Mouse (Mus musculus) adrenal gland, postnatal 10 days (tissue): Measurements from ENCODE around the gene Ankrd11. TPM values are rescaled to one million over a fixed set of nuclear protein-coding genes. Genes with fewer than 3 reads are reported as not detected.

Source experiments
- DNase-seq: peaks from one replicate; pipeline ENCODE4 v3.0.0; 2021; ENCODE audit warnings: mixed read lengths
- total RNA-seq, 2 experiments: library from RNA; stranded (reverse); gene quantifications; 2 replicates each; pipeline ENCODE4 v1.2.3; 2021

The Ankrd11 gene
- total RNA-seq, 2 experiments from 2014 or later: 73.9 to 103 TPM

GRCm38 (mm10) chr8:122924091-122924490 is 118.0 kb downstream of the Ankrd11 start:
- no peak for DNase-seq

- no peak for DNase-seq
These were observed 118.5 kb downstream of the Ankrd11 start for GRCm38 (mm10) chr8:122923431-122924090.

GRCm38 (mm10) chr8:122922945-122923344 is 119.1 kb downstream of the Ankrd11 start:
- no peak for DNase-seq

GRCm38 (mm10) chr8:122920890-122921289 is 121.2 kb downstream of the Ankrd11 start:
- no peak for DNase-seq

GRCm38 (mm10) chr8:122918438-122919107 is 123.5 kb downstream of the Ankrd11 start:
- DNase-seq: no peak

- DNase-seq: no peak
These were observed 124.3 kb downstream of the Ankrd11 start for GRCm38 (mm10) chr8:122917531-122918392.

GRCm38 (mm10) chr8:122916766-122917165 is 125.3 kb downstream of the Ankrd11 start:
- no peak for DNase-seq

GRCm38 (mm10) chr8:122912871-122913270 is 129.2 kb downstream of the Ankrd11 start:
- DNase-seq: no peak

GRCm38 (mm10) chr8:122912150-122912549 is 129.9 kb downstream of the Ankrd11 start:
- no peak for DNase-seq

- peak; percentile 93 for DNase-seq
These were observed 135.5 kb downstream of the Ankrd11 start for GRCm38 (mm10) chr8:122906463-122907021.

GRCm38 (mm10) chr8:122905346-122905745 is 136.7 kb downstream of the Ankrd11 start:
- peak; percentile 75 for DNase-seq

GRCm38 (mm10) chr8:122904496-122904895 is 137.6 kb downstream of the Ankrd11 start:
- no peak for DNase-seq

- no peak for DNase-seq
These were observed 139.1 kb downstream of the Ankrd11 start for GRCm38 (mm10) chr8:122903002-122903401.

GRCm38 (mm10) chr8:122902581-122902980 is 139.5 kb downstream of the Ankrd11 start:
- peak; percentile 59 for DNase-seq

GRCm38 (mm10) chr8:122901892-122902515 is 140.1 kb downstream of the Ankrd11 start:
- peak; percentile 40 for DNase-seq

- DNase-seq: no peak
These were observed 140.6 kb downstream of the Ankrd11 start for GRCm38 (mm10) chr8:122901476-122901875.

- no peak for DNase-seq
These were observed 143.0 kb downstream of the Ankrd11 start for GRCm38 (mm10) chr8:122899085-122899484.

GRCm38 (mm10) chr8:122898473-122898872 is 143.6 kb downstream of the Ankrd11 start:
- DNase-seq: peak; percentile 42

GRCm38 (mm10) chr8:122898018-122898417 is 144.1 kb downstream of the Ankrd11 start:
- no peak for DNase-seq

- DNase-seq: no peak
These were observed 144.9 kb downstream of the Ankrd11 start for GRCm38 (mm10) chr8:122897200-122897599.

GRCm38 (mm10) chr8:122896317-122896716 is 145.8 kb downstream of the Ankrd11 start:
- DNase-seq: no peak

- peak; percentile 63 for DNase-seq
These were observed 148.6 kb downstream of the Ankrd11 start for GRCm38 (mm10) chr8:122893451-122893850.
